Mouse (Mus musculus) CH12.LX (cell line): Measurements from ENCODE around the gene Dmxl2. TPM values are rescaled to one million over a fixed set of nuclear protein-coding genes. Genes with fewer than 3 reads are reported as not detected.

Experiments
- DNase-seq: peaks from one replicate; pipeline ENCODE4 v3.0.0-alpha.2; 2013; ENCODE audit errors: extremely low read depth
- H3K27ac ChIP-seq: 2 replicates; pipeline ENCODE4 v1.5.1; 2012; ENCODE audit warnings: low read depth, mild to moderate bottlenecking, control low read depth, moderate library complexity; ENCODE audit not compliant: insufficient read depth
- H3K27me3 ChIP-seq: replicated peaks from 2 replicates; pipeline ENCODE3; 2012; ENCODE audit warnings: inconsistent platforms
- H3K36me3 ChIP-seq, 2 experiments: replicated peaks in 1 of 2; 2 replicates each; pipeline versions ENCODE3 to v1.6.1; 2012; ENCODE audit warnings: inconsistent platforms in 1 of 2, low read length in 1 of 2, mild to moderate bottlenecking in 1 of 2, mixed read lengths in 1 of 2, moderate library complexity in 1 of 2; ENCODE audit not compliant: control insufficient read depth in 1 of 2, insufficient read depth in 1 of 2
- H3K4me1 ChIP-seq, 2 experiments: 2 replicates each; pipeline ENCODE4 v1.6.1; 2012; ENCODE audit warnings: inconsistent platforms in 1 of 2, moderate library complexity in 1 of 2; ENCODE audit not compliant: insufficient read depth in 2 of 2, control insufficient read depth in 1 of 2
- H3K4me2 ChIP-seq: 2 replicates; pipeline ENCODE4 v1.6.1; 2012; ENCODE audit warnings: low read depth, mild to moderate bottlenecking, control low read depth; ENCODE audit not compliant: poor library complexity, insufficient read depth, severe bottlenecking
- H3K4me3 ChIP-seq, 3 experiments: fragments of 150-350 bp in 1 of 3; sonication (generic) in 1 of 3; replicated peaks in 1 of 3; 2 replicates each; pipeline versions ENCODE3 to v1.5.1; 2011 to 2012; ENCODE audit warnings: low read depth in 2 of 3, low read length in 2 of 3, mild to moderate bottlenecking in 2 of 3, moderate library complexity in 2 of 3, control low read depth in 1 of 3, improper control_type of control experiment in 1 of 3, inconsistent platforms in 1 of 3, mixed read lengths in 1 of 3; ENCODE audit not compliant: poor library complexity in 1 of 3
- H3K79me2 ChIP-seq: replicated peaks from 2 replicates; pipeline ENCODE4 v1.6.1; 2012; ENCODE audit warnings: mild to moderate bottlenecking, moderate library complexity; ENCODE audit not compliant: control insufficient read depth, poor library complexity, insufficient read depth, severe bottlenecking; ENCODE audit errors: extremely low read depth
- H3K9ac ChIP-seq: 2 replicates; pipeline ENCODE4 v1.6.1; 2012; ENCODE audit warnings: low read depth, mild to moderate bottlenecking, control low read depth, moderate library complexity; ENCODE audit not compliant: insufficient read depth
- H3K9me3 ChIP-seq: replicated peaks from 2 replicates; pipeline ENCODE3; 2012; ENCODE audit warnings: low read length, inconsistent platforms, mixed read lengths
- BHLHE40 ChIP-seq: IDR thresholded peaks from 2 replicates; pipeline ENCODE4 v1.6.1; 2011; ENCODE audit warnings: mild to moderate bottlenecking, low read depth, low read length, improper control_type of control experiment
- CHD1 ChIP-seq: IDR thresholded peaks from 2 replicates; pipeline ENCODE4 v1.6.1; 2012; ENCODE audit warnings: low read depth, low read length, improper control_type of control experiment, inconsistent platforms
- CHD2 ChIP-seq: IDR thresholded peaks from 2 replicates; pipeline ENCODE4 v1.6.1; 2011; ENCODE audit warnings: low read length, improper control_type of control experiment
- CTCF ChIP-seq, 2 experiments: IDR thresholded peaks in 1 of 2; conservative IDR thresholded peaks in 1 of 2; 2 replicates each; pipeline ENCODE4 v1.5.1; 2011 to 2012; ENCODE audit warnings: low read depth in 2 of 2, low read length in 2 of 2, improper control_type of control experiment in 1 of 2, inconsistent platforms in 1 of 2, mild to moderate bottlenecking in 1 of 2, moderate library complexity in 1 of 2
- E2F4 ChIP-seq: IDR thresholded peaks from 2 replicates; pipeline ENCODE4 v1.6.1; 2011; ENCODE audit warnings: low read depth, low read length, improper control_type of control experiment; ENCODE audit not compliant: insufficient replicate concordance
- ELF1 ChIP-seq: IDR thresholded peaks from 2 replicates; pipeline ENCODE4 v1.6.1; 2014; ENCODE audit warnings: low read depth, mild to moderate bottlenecking, inconsistent platforms, low read length, improper control_type of control experiment
- EP300 ChIP-seq: IDR thresholded peaks from 2 replicates; pipeline ENCODE4 v1.6.1; 2011; ENCODE audit warnings: low read length, improper control_type of control experiment
- ETS1 ChIP-seq: conservative IDR thresholded peaks from 2 replicates; pipeline ENCODE4 v1.6.1; 2012; ENCODE audit warnings: low read depth, mild to moderate bottlenecking, inconsistent platforms, low read length, improper control_type of control experiment, moderate library complexity
- HCFC1 ChIP-seq: IDR thresholded peaks from 2 replicates; pipeline ENCODE4 v1.6.1; 2012; ENCODE audit warnings: low read depth, mild to moderate bottlenecking, inconsistent platforms, low read length, improper control_type of control experiment
- IRF4 ChIP-seq: IDR thresholded peaks from 2 replicates; pipeline ENCODE4 v1.6.1; 2014; ENCODE audit warnings: low read depth, mild to moderate bottlenecking, inconsistent platforms, low read length, improper control_type of control experiment
- JUN ChIP-seq: IDR thresholded peaks from 2 replicates; pipeline ENCODE4 v1.6.1; 2011; ENCODE audit warnings: low read depth, mild to moderate bottlenecking, low read length, improper control_type of control experiment, moderate library complexity; ENCODE audit not compliant: insufficient read depth
- JUND ChIP-seq: conservative IDR thresholded peaks from 2 replicates; pipeline ENCODE4 v1.6.1; 2011; ENCODE audit warnings: low read depth, low read length, improper control_type of control experiment
- KAT2A ChIP-seq: IDR thresholded peaks from 2 replicates; pipeline ENCODE4 v1.6.1; 2012; ENCODE audit warnings: low read length, improper control_type of control experiment, inconsistent platforms; ENCODE audit not compliant: insufficient replicate concordance
- MAFK ChIP-seq: IDR thresholded peaks from 2 replicates; pipeline ENCODE4 v1.6.1; 2011; ENCODE audit warnings: low read length, improper control_type of control experiment; ENCODE audit not compliant: insufficient replicate concordance
- MAX ChIP-seq: IDR thresholded peaks from 2 replicates; pipeline ENCODE4 v1.6.1; 2011; ENCODE audit warnings: low read length, improper control_type of control experiment
- MAZ ChIP-seq: IDR thresholded peaks from 2 replicates; pipeline ENCODE4 v1.6.1; 2012; ENCODE audit warnings: low read depth, mild to moderate bottlenecking, inconsistent platforms, low read length, improper control_type of control experiment, moderate library complexity
- MEF2A ChIP-seq: IDR thresholded peaks from 2 replicates; pipeline ENCODE4 v1.6.1; 2014; ENCODE audit warnings: low read depth, mild to moderate bottlenecking, inconsistent platforms, low read length, improper control_type of control experiment, borderline replicate concordance
- MXI1 ChIP-seq: IDR thresholded peaks from 2 replicates; pipeline ENCODE4 v1.6.1; 2011; ENCODE audit warnings: mild to moderate bottlenecking, low read depth, low read length, improper control_type of control experiment
- MYC ChIP-seq: IDR thresholded peaks from 2 replicates; pipeline ENCODE4 v1.6.1; 2011; ENCODE audit warnings: low read depth, mild to moderate bottlenecking, improper control_type of control experiment, low read length
- NRF1 ChIP-seq: IDR thresholded peaks from 2 replicates; pipeline ENCODE4 v1.6.1; 2014; ENCODE audit warnings: low read depth, mild to moderate bottlenecking, inconsistent platforms, low read length, improper control_type of control experiment, moderate library complexity
- PAX5 ChIP-seq: IDR thresholded peaks from 2 replicates; pipeline ENCODE4 v1.6.1; 2012; ENCODE audit warnings: low read length, inconsistent platforms, mixed read lengths
- POLR2A ChIP-seq: IDR thresholded peaks from 2 replicates; pipeline ENCODE4 v1.6.1; 2011; ENCODE audit warnings: low read depth, mild to moderate bottlenecking, improper control_type of control experiment, low read length
- POLR2AphosphoS2 ChIP-seq: IDR thresholded peaks from 2 replicates; pipeline ENCODE4 v1.6.1; 2011; ENCODE audit warnings: low read depth, low read length, improper control_type of control experiment
- RAD21 ChIP-seq: IDR thresholded peaks from 2 replicates; pipeline ENCODE4 v1.6.1; 2011; ENCODE audit warnings: low read depth, mild to moderate bottlenecking, low read length, improper control_type of control experiment, moderate library complexity
- SIN3A ChIP-seq: IDR thresholded peaks from 2 replicates; pipeline ENCODE4 v1.6.1; 2012; ENCODE audit warnings: low read length, improper control_type of control experiment, inconsistent platforms
- TBP ChIP-seq: conservative IDR thresholded peaks from 2 replicates; pipeline ENCODE4 v1.6.1; 2011; ENCODE audit warnings: low read depth, low read length, improper control_type of control experiment
- TCF12 ChIP-seq: IDR thresholded peaks from 2 replicates; pipeline ENCODE4 v1.6.1; 2014; ENCODE audit warnings: low read depth, mild to moderate bottlenecking, inconsistent platforms, low read length, improper control_type of control experiment
- UBTF ChIP-seq: IDR thresholded peaks from 2 replicates; pipeline ENCODE4 v1.6.1; 2012; ENCODE audit warnings: low read depth, mild to moderate bottlenecking, inconsistent platforms, low read length, improper control_type of control experiment, moderate library complexity
- USF1 ChIP-seq: IDR thresholded peaks from 2 replicates; pipeline ENCODE4 v1.6.1; 2014; ENCODE audit warnings: low read depth, mild to moderate bottlenecking, inconsistent platforms, low read length, improper control_type of control experiment
- USF2 ChIP-seq: conservative IDR thresholded peaks from 2 replicates; pipeline ENCODE4 v1.6.1; 2011; ENCODE audit warnings: low read depth, low read length, improper control_type of control experiment
- ZC3H11A ChIP-seq: IDR thresholded peaks from 2 replicates; pipeline ENCODE4 v1.6.1; 2012; ENCODE audit warnings: low read depth, mild to moderate bottlenecking, inconsistent platforms, low read length, improper control_type of control experiment
- ZMIZ1 ChIP-seq: IDR thresholded peaks from 2 replicates; pipeline ENCODE4 v1.6.1; 2012; ENCODE audit warnings: low read depth, mild to moderate bottlenecking, inconsistent platforms, low read length, improper control_type of control experiment
- ZNF384 ChIP-seq: IDR thresholded peaks from 2 replicates; pipeline ENCODE4 v1.6.1; 2012; ENCODE audit warnings: low read depth, low read length, improper control_type of control experiment, inconsistent platforms
- dilution Hi-C: fragments of 300-500 bp; cut with MboI; formaldehyde crosslinking; loops from 2 replicates; pipeline ENCODE4 v1.14.3; 2020; ENCODE audit warnings: low sequenced_read_pairs; ENCODE audit not compliant: extremely low pct_unique_long_range_greater_than_20kb, extremely low pct_ligation_motif_present
- in situ Hi-C: fragments of 300-500 bp; cut with MboI; formaldehyde crosslinking; loops from 3 replicates; pipeline ENCODE4 v1.14.3; 2019; ENCODE audit warnings: low sequenced_read_pairs, low pct_ligation_motif_present, low pct_unique_long_range_greater_than_20kb, mixed read lengths
- polyA plus RNA-seq: library from polyadenylated mRNA; unstranded; fragments of >175 nt; gene quantifications from 2 replicates; pipeline ENCODE4 v1.2.1, GENCODE M21; 2012; ENCODE audit warnings: low read depth; ENCODE audit not compliant: insufficient read length
- total RNA-seq, 2 experiments: library from RNA; depleted of rRNA; stranded (reverse); fragments of 300-350 nt in 1 of 2; fragments of >200 nt in 1 of 2; gene quantifications; 2 replicates each; pipeline ENCODE4 v1.2.3; 2012 to 2014

Dmxl2 gene
- total and polyA plus RNA-seq, 3 experiments = 21.8 to 23.7 (median 22.5) TPM

DNA sequence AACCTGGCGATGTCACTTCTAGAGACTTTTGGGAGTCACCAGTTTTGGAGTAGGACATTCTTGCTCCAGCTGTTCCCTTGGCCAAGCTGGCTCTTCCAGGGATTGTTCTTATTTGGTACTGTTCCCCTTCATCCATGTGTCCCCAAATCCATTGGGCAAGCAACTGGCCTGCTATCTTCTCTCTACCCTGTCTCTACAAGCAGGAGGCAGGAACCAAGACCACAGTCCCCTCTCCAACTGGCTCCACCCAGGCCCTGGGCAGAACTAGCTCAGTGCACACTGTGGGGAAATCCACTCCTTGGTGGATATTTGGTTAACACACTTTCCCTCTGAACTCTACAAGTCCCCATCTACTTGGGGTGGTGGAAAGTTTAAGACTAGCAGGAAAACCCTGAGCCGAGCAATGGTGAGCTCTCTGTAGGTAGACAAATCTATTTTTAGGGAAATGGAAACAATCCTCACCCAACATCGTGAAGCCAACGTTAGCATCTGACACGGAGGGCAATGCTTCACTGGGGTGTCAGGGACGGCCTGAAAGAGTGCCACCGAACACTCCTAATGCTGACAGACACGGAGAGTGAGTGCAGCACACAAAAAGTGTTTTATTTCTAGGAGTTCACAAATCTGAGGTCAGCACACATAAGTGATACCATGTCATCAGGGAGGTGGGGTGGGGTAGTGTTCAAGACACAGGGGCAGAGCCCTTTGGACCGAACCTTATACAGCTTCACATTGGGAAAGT is 43.0 kb upstream of the Dmxl2 start:
- peak overlapping the region; percentile 25 to 44 (median 27) for H3K4me3 ChIP-seq
- no peaks in the 10 kb centered on the region for H3K36me3 ChIP-seq
- dilution Hi-C loops = no loop called here
- H3K9me3 ChIP-seq = no peaks in the 10 kb centered on the region
- TF ChIP-seq MAX = peak; percentile 36; the same call in 1 of the 2 replicates
- TF ChIP-seq USF1 = no peak
- 0 out of 2 replicates have a peak, but pooled peaks have one; percentile 9 for TF ChIP-seq NRF1
- TF ChIP-seq KAT2A = no peak
- TF ChIP-seq CTCF (conservative IDR thresholded peaks at IDR 0.05 in 1 of 2, IDR thresholded peaks at IDR 0.05 in 1 of 2; ENCODE audit: low read depth in 2 of 2, low read length in 2 of 2) = no peak
- TF ChIP-seq TBP = peak; percentile 58
- TF ChIP-seq EP300 = peak; percentile 77
- TF ChIP-seq TCF12 = peak; percentile 79
- TF ChIP-seq ZNF384 = no peak
- TF ChIP-seq MXI1 = peak; percentile 41; the same call in 1 of the 2 replicates
- TF ChIP-seq CHD2 = peak; percentile 41; the same call in 1 of the 2 replicates
- no peak for TF ChIP-seq USF2
- TF ChIP-seq MYC = peak; percentile 38; the same call in 1 of the 2 replicates
- TF ChIP-seq ZC3H11A = no peak
- TF ChIP-seq IRF4 = peak; percentile 65
- no peak for TF ChIP-seq E2F4
- TF ChIP-seq ELF1 = 0 out of 2 replicates have a peak, but pooled peaks have one; percentile 37
- no peak; the same call in 1 of the 2 replicates for TF ChIP-seq MAFK
- peak; percentile 66 for TF ChIP-seq MAZ
- peak; percentile 32; the same call in 1 of the 2 replicates for TF ChIP-seq HCFC1
- TF ChIP-seq PAX5 = no peak
- TF ChIP-seq JUND = peak; percentile 27; the same call in 1 of the 2 replicates
- TF ChIP-seq RAD21 = no peak
- peak; percentile 27; the same call in 1 of the 2 replicates for TF ChIP-seq UBTF
- peak; percentile 60 for TF ChIP-seq POLR2A
- no peak for TF ChIP-seq POLR2AphosphoS2
- TF ChIP-seq BHLHE40 = peak; percentile 72
- peak; percentile 96 for TF ChIP-seq MEF2A
- peak; percentile 44; the same call in 1 of the 2 replicates for TF ChIP-seq JUN
- peak; percentile 88 for TF ChIP-seq ETS1
- peak; percentile 66 for TF ChIP-seq SIN3A
- TF ChIP-seq CHD1 = peak; percentile 96
- peak; percentile 36; the same call in 1 of the 2 replicates for TF ChIP-seq ZMIZ1
- H3K79me2 ChIP-seq = no peaks in the 10 kb centered on the region
- DNase-seq = peak; percentile 79
- H3K27me3 ChIP-seq = no peaks in the 10 kb centered on the region
- H3K27ac ChIP-seq = peak overlapping the region; percentile 98
- in situ Hi-C loops = no loop called here
- H3K4me1 ChIP-seq = peaks cover 42 to 93% of the 10 kb centered on the region in 2 experiments
- H3K4me2 ChIP-seq = peak overlapping the region; percentile 71
- peak overlapping the region; percentile 28 for H3K9ac ChIP-seq
